Mouse (Mus musculus) c-Kit-positive CD71-positive TER-119-negative erythroid progenitor cells, embryonic 14.5 days (primary cell): ENCODE measurements around the gene Dlgap5.

Source experiments
- DNase-seq: peaks from one replicate; pipeline ENCODE4 v3.0.0-alpha.2; 2013; ENCODE audit warnings: low read depth

Gene Dlgap5

GRCm38 (mm10) chr14:47395462-47396026 lies 22.7 kb downstream of the Dlgap5 start:
- no peak for DNase-seq

GRCm38 (mm10) chr14:47395007-47395406 lies 23.2 kb downstream of the Dlgap5 start:
- no peak for DNase-seq

GRCm38 (mm10) chr14:47393354-47394094 lies 24.7 kb downstream of the Dlgap5 start:
- DNase-seq = no peak

- DNase-seq = no peak
Measured at GRCm38 (mm10) chr14:47386125-47386524, 32.1 kb downstream of the Dlgap5 start.

GRCm38 (mm10) chr14:47384653-47385052 lies 33.6 kb downstream of the Dlgap5 start:
- no peak for DNase-seq

- no peak for DNase-seq
Measured at GRCm38 (mm10) chr14:47383911-47384310, 34.3 kb downstream of the Dlgap5 start.

- DNase-seq = no peak
Measured at GRCm38 (mm10) chr14:47378336-47378735, 39.9 kb downstream of the Dlgap5 start.

- DNase-seq = no peak
Measured at GRCm38 (mm10) chr14:47376526-47376925, 41.7 kb downstream of the Dlgap5 start.

- peak; percentile 46 for DNase-seq
Measured at GRCm38 (mm10) chr14:47373728-47374678, 44.2 kb downstream of the Dlgap5 start.

GRCm38 (mm10) chr14:47371689-47372088 lies 46.5 kb downstream of the Dlgap5 start:
- DNase-seq = no peak

GRCm38 (mm10) chr14:47370790-47371189 lies 47.4 kb downstream of the Dlgap5 start:
- no peak for DNase-seq

GRCm38 (mm10) chr14:47369741-47370140 lies 48.5 kb downstream of the Dlgap5 start:
- no peak for DNase-seq

- DNase-seq = no peak
Measured at GRCm38 (mm10) chr14:47367461-47367860, 50.7 kb downstream of the Dlgap5 start, which contains the start of gene Lgals3. Gene Lgals3 (plus strand): TSS chr14:47367751.

GRCm38 (mm10) chr14:47366881-47367321 lies 51.3 kb downstream of the Dlgap5 start:
- DNase-seq = no peak

- DNase-seq = peak; percentile 67
Measured at GRCm38 (mm10) chr14:47364742-47365449, 53.3 kb downstream of the Dlgap5 start.

GRCm38 (mm10) chr14:47361899-47362298 lies 56.3 kb downstream of the Dlgap5 start:
- DNase-seq = no peak

- no peak for DNase-seq
Measured at GRCm38 (mm10) chr14:47361418-47361817, 56.8 kb downstream of the Dlgap5 start.

GRCm38 (mm10) chr14:47359610-47360009 lies 58.6 kb downstream of the Dlgap5 start:
- DNase-seq = no peak

- DNase-seq = no peak
Measured at GRCm38 (mm10) chr14:47356622-47357021, 61.6 kb downstream of the Dlgap5 start.

- no peak for DNase-seq
Measured at GRCm38 (mm10) chr14:47354948-47355347, 63.3 kb downstream of the Dlgap5 start.

- DNase-seq = no peak
Measured at GRCm38 (mm10) chr14:47354111-47354577, 64.1 kb downstream of the Dlgap5 start.

- DNase-seq = no peak
Measured at GRCm38 (mm10) chr14:47353240-47353639, 65.0 kb downstream of the Dlgap5 start.
